Mouse (Mus musculus) lung, embryonic 15.5 days (tissue): Measurements from ENCODE around the gene Capn3. TPM values are rescaled to one million over a fixed set of nuclear protein-coding genes. Genes with fewer than 3 reads are reported as not detected.

Source experiments
- ATAC-seq: fragments of 200-750 bp; cut with Nextera tagmentation; 2 replicates; pipeline ENCODE4 v1.8.0; 2017; ENCODE audit warnings: moderate number of reproducible peaks, borderline replicate concordance; ENCODE audit not compliant: low FRiP score, low TSS enrichment; ENCODE audit errors: extremely low read depth
- H3K27ac ChIP-seq: fragments of 300-500 bp; sonication (generic); 2 replicates; pipeline ENCODE4 v1.5.1; 2015; ENCODE audit warnings: moderate library complexity, mild to moderate bottlenecking, inconsistent platforms
- H3K27me3 ChIP-seq: fragments of 300-500 bp; sonication (generic); 2 replicates; pipeline ENCODE4 v1.6.1; 2015; ENCODE audit warnings: inconsistent platforms
- H3K36me3 ChIP-seq: fragments of 300-500 bp; sonication (generic); 2 replicates; pipeline ENCODE4 v1.6.1; 2015; ENCODE audit warnings: inconsistent platforms
- H3K4me1 ChIP-seq: fragments of 300-500 bp; sonication (generic); 2 replicates; pipeline ENCODE4 v1.6.1; 2015; ENCODE audit warnings: inconsistent platforms
- H3K4me2 ChIP-seq: fragments of 300-500 bp; sonication (generic); 2 replicates; pipeline ENCODE4 v1.6.1; 2015; ENCODE audit warnings: inconsistent platforms, mild to moderate bottlenecking, moderate library complexity
- H3K4me3 ChIP-seq: fragments of 300-500 bp; sonication (generic); 2 replicates; pipeline ENCODE4 v1.5.1; 2015; ENCODE audit warnings: mild to moderate bottlenecking, inconsistent platforms
- H3K9ac ChIP-seq: fragments of 300-500 bp; sonication (generic); 2 replicates; pipeline ENCODE4 v1.6.1; 2015; ENCODE audit warnings: inconsistent platforms
- H3K9me3 ChIP-seq: fragments of 300-500 bp; sonication (generic); 2 replicates; pipeline ENCODE4 v1.6.1; 2016; ENCODE audit warnings: inconsistent platforms
- WGBS: fragments of 180-500 bp; shearing (Covaris S2); methylation state at CpG from one replicate; pipeline ENCODE4 v1.1.7; 2015; 5-methylcytosine and 5-hydroxymethylcytosine counted together
- polyA plus RNA-seq: library from polyadenylated mRNA; unstranded; fragments of >200 nt; fragmentation: Nextera tagmentation; extraction: Ambion mirVana; gene quantifications from 2 replicates; pipeline ENCODE4 v1.2.1, GENCODE M21; 2015

Capn3 gene
- polyA plus RNA-seq, result 0.53 and 1.2 TPM in 2 replicates

- Histone ChIP-seq H3K4me2 (no peak within 1 kb of the TSS), H3K36me3 (no peaks in the 10 kb centered on the region), H3K4me1 (no peaks in the 10 kb centered on the region), H3K9ac (no peak within 1 kb of the TSS), H3K27me3 (no peaks in the 10 kb centered on the region), H3K9me3 (no peaks in the 10 kb centered on the region), H3K27ac (no peak within 1 kb of the TSS), H3K4me3 (no peak within 1 kb of the TSS)
- 66% methylated on average over 4 of the region's 4 CpGs for WGBS
- no peak for ATAC-seq
These were observed at the start of gene Capn3 for GRCm38 (mm10) chr2:120455719-120456118. Capn3 (plus strand) TSS chr2:120456019.

GRCm38 (mm10) chr2:120411096-120411628 is 44.7 kb upstream of the Capn3 start:
- H3K9ac ChIP-seq, result no peak overlapping the region
- 89% methylated on average over 3 of the region's 3 CpGs for WGBS
- no peak overlapping the region for H3K4me3 ChIP-seq

GRCm38 (mm10) chr2:120414113-120414512 is 41.7 kb upstream of the Capn3 start:
- no peak overlapping the region for H3K4me2 ChIP-seq
- H3K27ac ChIP-seq, result no peak overlapping the region
- H3K4me3 ChIP-seq, result no peak overlapping the region
- no peaks in the 10 kb centered on the region for H3K4me1 ChIP-seq
- H3K9ac ChIP-seq, result no peak overlapping the region
- H3K36me3 ChIP-seq, result no peaks in the 10 kb centered on the region
- no peak for ATAC-seq
- H3K9me3 ChIP-seq, result no peaks in the 10 kb centered on the region
- H3K27me3 ChIP-seq, result no peaks in the 10 kb centered on the region

More at GRCm38 (mm10) chr2:120411096-120411628, 44.7 kb upstream of the Capn3 start:
- Histone ChIP-seq H3K4me2 (no peak overlapping the region), H3K4me1 (no peaks in the 10 kb centered on the region), H3K36me3 (no peaks in the 10 kb centered on the region), H3K27me3 (no peaks in the 10 kb centered on the region), H3K9me3 (no peaks in the 10 kb centered on the region; the same call in 1 of the 2 replicates), H3K27ac (no peak overlapping the region)
- ATAC-seq, result no peak

GRCm38 (mm10) chr2:120414738-120415414 is 40.9 kb upstream of the Capn3 start:
- H3K4me2 ChIP-seq, result no peak overlapping the region
- WGBS, result 57% methylated on average over 1 of the region's 1 CpGs
- H3K9ac ChIP-seq, result no peak overlapping the region
- H3K4me1 ChIP-seq, result no peaks in the 10 kb centered on the region
- H3K9me3 ChIP-seq, result no peaks in the 10 kb centered on the region
- H3K27ac ChIP-seq, result no peak overlapping the region
- H3K4me3 ChIP-seq, result no peak overlapping the region
- no peaks in the 10 kb centered on the region for H3K36me3 ChIP-seq
- no peak for ATAC-seq
- no peaks in the 10 kb centered on the region for H3K27me3 ChIP-seq

- H3K4me2 ChIP-seq, result no peak overlapping the region
- no peaks in the 10 kb centered on the region for H3K9me3 ChIP-seq
- H3K4me3 ChIP-seq, result no peak overlapping the region
- 84% methylated on average over 5 of the region's 5 CpGs for WGBS
- no peaks in the 10 kb centered on the region for H3K27me3 ChIP-seq
- ATAC-seq, result no peak
- no peak overlapping the region for H3K27ac ChIP-seq
- no peaks in the 10 kb centered on the region for H3K36me3 ChIP-seq
- no peaks in the 10 kb centered on the region for H3K4me1 ChIP-seq
- no peak overlapping the region for H3K9ac ChIP-seq
These were observed 31.4 kb upstream of the Capn3 start for GRCm38 (mm10) chr2:120424386-120424785.

GRCm38 (mm10) chr2:120444486-120444885 is 11.3 kb upstream of the Capn3 start:
- Histone ChIP-seq H3K36me3 (no peaks in the 10 kb centered on the region), H3K27me3 (no peaks in the 10 kb centered on the region), H3K9me3 (no peaks in the 10 kb centered on the region), H3K4me3 (no peak overlapping the region), H3K4me2 (no peak overlapping the region), H3K4me1 (no peaks in the 10 kb centered on the region), H3K27ac (no peak overlapping the region), H3K9ac (no peak overlapping the region)
- no peak for ATAC-seq
- 81% methylated on average over 1 of the region's 1 CpGs for WGBS

- Histone ChIP-seq H3K27ac (no peak overlapping the region), H3K27me3 (no peaks in the 10 kb centered on the region), H3K9ac (no peak overlapping the region), H3K4me1 (no peaks in the 10 kb centered on the region), H3K9me3 (no peaks in the 10 kb centered on the region), H3K4me2 (no peak overlapping the region), H3K4me3 (no peak overlapping the region), H3K36me3 (no peaks in the 10 kb centered on the region)
- WGBS, result 63% methylated on average over 10 of the region's 10 CpGs
- ATAC-seq, result no peak
These were observed 9.4 kb upstream of the Capn3 start for GRCm38 (mm10) chr2:120446373-120446772.

GRCm38 (mm10) chr2:120447306-120447705 is 8.5 kb upstream of the Capn3 start:
- 82% methylated on average over 1 of the region's 1 CpGs for whole genome bisulfite sequencing
- H3K4me2 ChIP-seq, result no peak overlapping the region
- H3K9ac ChIP-seq, result no peak overlapping the region
- no peak overlapping the region for H3K4me3 ChIP-seq
- ATAC-seq, result no peak
- H3K27ac ChIP-seq, result no peak overlapping the region
- H3K4me1 ChIP-seq, result no peaks in the 10 kb centered on the region
- no peaks in the 10 kb centered on the region for H3K36me3 ChIP-seq
- no peaks in the 10 kb centered on the region for H3K27me3 ChIP-seq
- no peaks in the 10 kb centered on the region for H3K9me3 ChIP-seq

- Histone ChIP-seq H3K9ac (no peak overlapping the region), H3K36me3 (no peaks in the 10 kb centered on the region), H3K9me3 (no peaks in the 10 kb centered on the region), H3K4me3 (no peak overlapping the region), H3K27ac (no peak overlapping the region), H3K4me1 (no peaks in the 10 kb centered on the region), H3K27me3 (no peaks in the 10 kb centered on the region), H3K4me2 (no peak overlapping the region)
- 69% methylated on average over 6 of the region's 6 CpGs for WGBS
- ATAC-seq, result no peak
These were observed 5.1 kb upstream of the Capn3 start for GRCm38 (mm10) chr2:120450724-120451123.

- H3K9me3 ChIP-seq, result no peaks in the 10 kb centered on the region
These were observed 3.2 kb upstream of the Capn3 start for GRCm38 (mm10) chr2:120452600-120452999.

GRCm38 (mm10) chr2:120454987-120455386 is 832 bp upstream of the Capn3 start:
- Histone ChIP-seq H3K27ac (no peak overlapping the region), H3K9me3 (no peaks in the 10 kb centered on the region), H3K4me2 (no peak overlapping the region), H3K9ac (no peak overlapping the region), H3K4me3 (no peak overlapping the region), H3K27me3 (no peaks in the 10 kb centered on the region), H3K36me3 (no peaks in the 10 kb centered on the region), H3K4me1 (no peaks in the 10 kb centered on the region)
- 62% methylated on average over 2 of the region's 2 CpGs for WGBS
- ATAC-seq, result no peak

More at GRCm38 (mm10) chr2:120452600-120452999, 3.2 kb upstream of the Capn3 start:
- H3K4me3 ChIP-seq, result no peak overlapping the region
- no peak overlapping the region for H3K9ac ChIP-seq
- no peaks in the 10 kb centered on the region for H3K4me1 ChIP-seq
- no peak overlapping the region for H3K27ac ChIP-seq
- ATAC-seq, result no peak
- WGBS, result 50% methylated on average over 4 of the region's 4 CpGs
- H3K36me3 ChIP-seq, result no peaks in the 10 kb centered on the region
- no peak overlapping the region for H3K4me2 ChIP-seq
- no peaks in the 10 kb centered on the region for H3K27me3 ChIP-seq

GRCm38 (mm10) chr2:120460216-120460615 is 4.4 kb downstream of the Capn3 start:
- H3K4me1 ChIP-seq, result no peaks in the 10 kb centered on the region
- H3K9me3 ChIP-seq, result no peaks in the 10 kb centered on the region
- H3K36me3 ChIP-seq, result no peaks in the 10 kb centered on the region
- ATAC-seq, result no peak
- no peaks in the 10 kb centered on the region for H3K27me3 ChIP-seq
- no peak overlapping the region for H3K27ac ChIP-seq
- H3K9ac ChIP-seq, result no peak overlapping the region
- H3K4me3 ChIP-seq, result no peak overlapping the region
- H3K4me2 ChIP-seq, result no peak overlapping the region
- 75% methylated on average over 4 of the region's 4 CpGs for WGBS
